Mouse (Mus musculus): ENCODE results near the gene Ppp2r1b. TPM values are rescaled to one million over a fixed set of nuclear protein-coding genes. Genes with fewer than 3 reads are reported as not detected.
A peak's percentile ranks its signal among the peaks of the same experiment; 100 is the strongest.

Gene Ppp2r1b
- polyA plus RNA-seq, 1 experiment from 2014 or later: 86.4 TPM

DNA sequence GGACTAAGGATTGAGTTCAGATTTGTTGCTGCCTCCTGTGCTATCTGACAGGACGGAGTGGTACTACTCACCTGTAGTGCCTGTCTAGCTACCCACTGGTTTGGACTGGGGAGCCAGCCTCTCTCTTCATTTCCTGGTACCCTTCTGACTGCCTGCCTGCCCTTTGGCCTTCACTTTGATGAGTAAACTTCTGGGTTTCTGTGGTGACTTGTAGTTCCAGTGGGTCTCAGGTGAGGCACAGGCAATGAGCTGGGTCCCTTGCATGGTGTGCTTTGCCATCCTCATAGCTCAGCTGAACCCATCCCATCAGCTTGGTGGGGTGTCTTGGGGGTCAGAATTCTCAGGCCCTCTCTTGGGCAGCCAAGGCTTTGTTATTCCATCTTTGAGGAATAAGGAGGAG, 41.8 kb downstream of the Ppp2r1b start:
- 100% methylated on average over 1 of the region's 1 CpGs for WGBS
- H3K4me2 ChIP-seq (ENCODE audit: low read length): no peak overlapping the region
- H3K9ac ChIP-seq (replicated peaks; ENCODE audit: low read depth, low read length): no peak overlapping the region
- H3K4me1 ChIP-seq (replicated peaks; ENCODE audit: control insufficient read depth, insufficient read depth, low read length): peaks cover 9% of the 10 kb centered on the region
- H3K36me3 ChIP-seq (ENCODE audit: control insufficient read depth, insufficient read depth): 0 out of 2 replicates have a peak, but pooled peaks cover 3% of the 10 kb centered on the region
- H3K27me3 ChIP-seq (replicated peaks; ENCODE audit: control insufficient read depth, insufficient read depth, low read length): no peaks in the 10 kb centered on the region
- H3K4me3 ChIP-seq (replicated peaks; ENCODE audit: low read length): no peak overlapping the region
- ATAC-seq: no peak
- no peaks in the 10 kb centered on the region for H3K9me3 ChIP-seq (ENCODE audit: control insufficient read depth, low read length)
- H3K27ac ChIP-seq (ENCODE audit: low read length): no peak overlapping the region

DNA sequence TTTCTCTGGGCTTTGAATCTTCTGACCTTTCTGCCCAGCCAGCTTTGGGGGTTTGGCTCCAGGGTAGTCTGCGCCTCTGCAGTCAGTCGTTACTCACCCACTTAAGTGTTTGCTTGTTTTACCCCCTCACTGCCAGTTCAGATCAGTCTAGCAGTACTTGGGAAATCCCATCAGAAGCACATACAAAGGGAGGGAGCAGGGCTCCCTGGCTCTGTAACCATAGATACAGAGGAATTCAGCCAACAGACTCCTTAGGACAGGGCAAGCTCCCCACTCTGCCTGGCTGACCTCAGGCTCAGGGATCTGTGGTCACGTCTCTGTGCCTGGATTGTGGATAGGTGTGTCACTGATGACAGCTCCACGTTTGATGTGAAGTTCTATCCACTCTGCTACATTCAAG, 42.2 kb downstream of the Ppp2r1b start:
- Histone ChIP-seq H3K4me2 (ENCODE audit: low read length) (no peak overlapping the region), H3K36me3 (ENCODE audit: control insufficient read depth, insufficient read depth) (0 out of 2 replicates have a peak, but pooled peaks cover 3% of the 10 kb centered on the region), H3K27me3 (replicated peaks; ENCODE audit: control insufficient read depth, insufficient read depth, low read length) (no peaks in the 10 kb centered on the region), H3K4me3 (replicated peaks; ENCODE audit: low read length) (no peak overlapping the region), H3K9me3 (ENCODE audit: control insufficient read depth, low read length) (no peaks in the 10 kb centered on the region), H3K4me1 (replicated peaks; ENCODE audit: control insufficient read depth, insufficient read depth, low read length) (peaks cover 9% of the 10 kb centered on the region), H3K27ac (ENCODE audit: low read length) (no peak overlapping the region), H3K9ac (replicated peaks; ENCODE audit: low read depth, low read length) (no peak overlapping the region)
- ATAC-seq: 0 out of 2 replicates have a peak, but pooled peaks have one; percentile 22
- WGBS: 31% methylated on average over 4 of the region's 4 CpGs

DNA sequence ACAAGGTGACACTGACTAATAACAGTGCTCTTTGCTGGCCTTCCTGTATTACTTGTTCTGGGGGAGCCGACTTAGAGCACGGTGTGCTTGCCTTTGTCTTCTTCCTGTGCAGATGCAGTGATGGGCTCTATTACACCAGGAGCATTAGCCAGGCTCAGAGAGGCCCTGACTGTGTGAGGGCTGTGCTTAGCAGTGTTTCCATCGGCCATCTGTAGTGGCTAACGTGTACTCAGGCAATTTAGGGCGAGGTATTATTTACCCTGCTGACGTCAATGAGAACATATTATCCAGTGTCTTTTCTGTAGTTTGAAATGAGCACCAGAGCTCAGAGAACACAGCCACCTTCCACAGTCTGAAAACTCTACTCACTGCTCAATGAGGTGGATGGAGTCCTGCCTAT, 44.1 kb downstream of the Ppp2r1b start:
- no peak overlapping the region for H3K27ac ChIP-seq (ENCODE audit: low read length)
- H3K27me3 ChIP-seq (replicated peaks; ENCODE audit: control insufficient read depth, insufficient read depth, low read length): no peaks in the 10 kb centered on the region
- no peaks in the 10 kb centered on the region for H3K9me3 ChIP-seq (ENCODE audit: control insufficient read depth, low read length)
- no peak overlapping the region for H3K9ac ChIP-seq (replicated peaks; ENCODE audit: low read depth, low read length)
- WGBS: 53% methylated on average over 6 of the region's 6 CpGs
- no peak overlapping the region for H3K4me3 ChIP-seq (replicated peaks; ENCODE audit: low read length)
- H3K4me2 ChIP-seq (ENCODE audit: low read length): no peak overlapping the region
- H3K36me3 ChIP-seq (ENCODE audit: control insufficient read depth, insufficient read depth): peaks cover under 1% of the 10 kb centered on the region; the same call in 1 of the 2 replicates
- ATAC-seq: no peak
- peaks cover 9% of the 10 kb centered on the region for H3K4me1 ChIP-seq (replicated peaks; ENCODE audit: control insufficient read depth, insufficient read depth, low read length)

DNA sequence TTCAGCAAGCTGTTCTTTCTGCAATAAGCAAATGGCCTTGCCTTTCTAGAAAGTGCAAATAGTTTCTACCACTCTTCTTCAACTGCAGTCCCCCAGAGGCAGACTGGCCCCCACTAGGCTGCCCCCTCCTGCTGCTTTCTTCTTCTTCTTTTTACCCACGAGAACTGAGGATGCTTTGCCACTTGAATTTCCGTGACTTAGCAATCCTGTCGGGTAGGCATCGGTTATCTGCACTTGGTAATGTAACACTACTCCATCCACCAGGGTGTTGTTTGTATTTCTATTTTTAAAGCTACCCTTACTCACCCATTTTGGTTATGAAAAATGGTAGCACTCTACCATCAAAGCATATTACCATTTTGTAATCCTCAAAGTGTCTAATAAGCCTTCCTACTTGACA, 44.9 kb downstream of the Ppp2r1b start:
- no peak overlapping the region for H3K9ac ChIP-seq (replicated peaks; ENCODE audit: low read depth, low read length)
- H3K27ac ChIP-seq (ENCODE audit: low read length): no peak overlapping the region
- H3K4me2 ChIP-seq (ENCODE audit: low read length): no peak overlapping the region
- H3K4me3 ChIP-seq (replicated peaks; ENCODE audit: low read length): no peak overlapping the region
- peaks cover 9% of the 10 kb centered on the region for H3K4me1 ChIP-seq (replicated peaks; ENCODE audit: control insufficient read depth, insufficient read depth, low read length)
- 86% methylated on average over 4 of the region's 4 CpGs for WGBS
- H3K9me3 ChIP-seq (ENCODE audit: control insufficient read depth, low read length): no peaks in the 10 kb centered on the region
- no peak for ATAC-seq
- peaks cover 4% of the 10 kb centered on the region; the same call in 1 of the 2 replicates for H3K36me3 ChIP-seq (ENCODE audit: control insufficient read depth, insufficient read depth)
- no peaks in the 10 kb centered on the region for H3K27me3 ChIP-seq (replicated peaks; ENCODE audit: control insufficient read depth, insufficient read depth, low read length)

DNA sequence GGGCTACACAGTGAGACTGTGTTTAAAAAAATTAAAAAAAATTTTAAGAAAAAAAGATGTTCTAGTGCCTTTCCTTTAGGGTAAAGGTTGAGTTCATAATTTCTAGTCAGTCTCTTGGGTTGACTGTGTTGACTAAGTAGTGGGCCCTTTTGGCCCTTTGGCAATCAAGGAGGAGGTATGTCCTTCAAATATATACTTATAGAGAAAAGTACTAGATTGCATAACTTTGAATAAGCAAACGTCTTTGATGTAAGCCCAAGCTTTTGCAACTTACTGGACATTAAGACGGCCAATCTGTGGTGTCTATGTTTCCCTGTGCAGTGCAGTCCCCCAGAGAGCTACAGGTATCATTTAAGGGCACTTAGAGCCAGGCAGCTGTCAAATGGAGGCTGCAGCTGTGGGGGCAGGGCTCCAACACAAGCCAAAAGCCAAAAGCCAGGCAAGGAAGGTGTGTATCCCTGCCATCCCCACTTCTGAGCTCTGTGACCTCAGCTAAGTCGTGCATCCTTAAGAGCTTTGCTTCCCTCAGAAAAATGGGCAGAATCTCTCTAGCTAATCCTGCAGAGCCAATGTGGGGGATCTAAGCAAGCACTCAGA, 45.5 kb downstream of the Ppp2r1b start:
- ATAC-seq: no peak
- H3K4me2 ChIP-seq (ENCODE audit: low read length): no peak overlapping the region
- H3K36me3 ChIP-seq (ENCODE audit: control insufficient read depth, insufficient read depth): peaks cover 8% of the 10 kb centered on the region; the same call in 1 of the 2 replicates
- no peaks in the 10 kb centered on the region for H3K27me3 ChIP-seq (replicated peaks; ENCODE audit: control insufficient read depth, insufficient read depth, low read length)
- H3K9ac ChIP-seq (replicated peaks; ENCODE audit: low read depth, low read length): no peak overlapping the region
- H3K4me1 ChIP-seq (replicated peaks; ENCODE audit: control insufficient read depth, insufficient read depth, low read length): peaks cover 2% of the 10 kb centered on the region
- H3K4me3 ChIP-seq (replicated peaks; ENCODE audit: low read length): no peak overlapping the region
- H3K27ac ChIP-seq (ENCODE audit: low read length): no peak overlapping the region
- WGBS: 89% methylated on average over 3 of the region's 3 CpGs
- H3K9me3 ChIP-seq (ENCODE audit: control insufficient read depth, low read length): no peaks in the 10 kb centered on the region

DNA sequence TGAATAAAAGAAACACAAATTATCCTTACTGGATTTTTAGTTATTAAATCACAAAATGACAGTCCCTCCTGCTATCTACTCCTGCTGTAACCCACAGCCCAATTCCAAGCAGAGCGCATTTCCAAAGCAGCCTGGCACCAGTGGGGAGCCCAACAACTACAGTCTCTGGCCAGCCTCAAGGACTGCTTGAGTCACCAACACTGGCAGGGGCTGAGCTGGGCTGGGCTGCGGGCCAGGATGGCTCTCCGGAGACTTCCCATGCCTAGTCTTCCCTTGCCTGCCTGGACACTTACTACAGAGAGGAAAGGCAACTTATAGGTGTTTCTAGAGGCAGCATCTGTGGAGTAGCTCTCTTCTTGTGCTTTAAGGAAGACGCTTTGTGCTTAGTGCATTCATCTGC, 48.6 kb downstream of the Ppp2r1b start:
- 64% methylated on average over 4 of the region's 4 CpGs for whole genome bisulfite sequencing
- H3K27ac ChIP-seq (ENCODE audit: low read length): no peak overlapping the region
- no peaks in the 10 kb centered on the region for H3K9me3 ChIP-seq (ENCODE audit: control insufficient read depth, low read length)
- H3K9ac ChIP-seq (replicated peaks; ENCODE audit: low read depth, low read length): no peak overlapping the region
- no peaks in the 10 kb centered on the region for H3K4me1 ChIP-seq (replicated peaks; ENCODE audit: control insufficient read depth, insufficient read depth, low read length)
- H3K4me3 ChIP-seq (replicated peaks; ENCODE audit: low read length): no peak overlapping the region
- peaks cover 14% of the 10 kb centered on the region; the same call in 1 of the 2 replicates for H3K36me3 ChIP-seq (ENCODE audit: control insufficient read depth, insufficient read depth)
- ATAC-seq: peak; percentile 50; the same call in 1 of the 2 replicates
- no peak overlapping the region for H3K4me2 ChIP-seq (ENCODE audit: low read length)
- H3K27me3 ChIP-seq (replicated peaks; ENCODE audit: control insufficient read depth, insufficient read depth, low read length): no peaks in the 10 kb centered on the region

DNA sequence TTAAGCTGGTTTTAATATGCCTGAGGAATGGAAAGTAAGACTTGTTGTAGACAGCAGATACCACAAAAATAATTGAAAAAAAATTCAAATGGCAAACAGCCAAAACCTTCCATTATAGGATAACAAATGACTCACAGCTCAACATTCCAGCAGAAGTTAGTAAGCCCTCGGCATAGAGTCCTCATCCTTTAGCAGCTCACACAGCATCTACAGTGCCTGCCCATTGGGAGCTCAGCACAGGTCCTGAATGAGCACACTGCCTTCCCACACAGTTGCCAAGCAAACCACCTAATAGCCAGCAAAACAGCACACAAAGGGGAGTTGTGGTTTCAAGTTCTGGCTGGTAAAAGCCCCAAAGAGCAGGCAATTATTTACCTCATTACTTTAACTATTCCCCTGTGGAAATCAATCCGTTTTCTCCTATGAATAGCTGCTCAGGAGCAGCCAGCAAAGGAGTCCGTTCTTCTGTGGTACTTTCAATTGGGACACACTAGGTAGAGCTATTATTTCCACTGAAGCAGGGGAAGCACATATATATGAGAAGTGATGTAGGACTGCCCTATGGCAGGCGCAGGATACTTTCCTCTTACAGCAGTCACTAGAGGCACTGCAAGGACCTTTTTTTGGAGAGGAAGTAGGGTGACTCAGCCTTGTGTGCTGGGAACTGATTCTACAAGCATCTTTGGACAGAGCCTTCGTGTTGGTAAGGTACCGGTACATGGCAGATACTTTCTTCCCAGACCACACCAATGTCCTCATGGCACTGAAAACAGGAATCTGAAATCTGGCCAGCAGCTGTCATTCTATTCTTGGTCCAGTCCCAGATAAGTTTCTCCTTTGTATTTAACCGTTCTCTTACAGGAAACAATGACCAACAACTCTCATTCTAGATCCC, 55.2 kb downstream of the Ppp2r1b start:
- WGBS: 31% methylated on average over 7 of the region's 7 CpGs
- Histone ChIP-seq H3K36me3 (ENCODE audit: control insufficient read depth, insufficient read depth) (peaks cover 7% of the 10 kb centered on the region; the same call in 1 of the 2 replicates), H3K4me3 (replicated peaks; ENCODE audit: low read length) (no peak overlapping the region), H3K27ac (ENCODE audit: low read length) (no peak overlapping the region), H3K27me3 (replicated peaks; ENCODE audit: control insufficient read depth, insufficient read depth, low read length) (no peaks in the 10 kb centered on the region), H3K4me1 (replicated peaks; ENCODE audit: control insufficient read depth, insufficient read depth, low read length) (peaks cover 9% of the 10 kb centered on the region), H3K9ac (replicated peaks; ENCODE audit: low read depth, low read length) (no peak overlapping the region), H3K9me3 (ENCODE audit: control insufficient read depth, low read length) (no peaks in the 10 kb centered on the region), H3K4me2 (ENCODE audit: low read length) (no peak overlapping the region)
- peak; percentile 82 for ATAC-seq

DNA sequence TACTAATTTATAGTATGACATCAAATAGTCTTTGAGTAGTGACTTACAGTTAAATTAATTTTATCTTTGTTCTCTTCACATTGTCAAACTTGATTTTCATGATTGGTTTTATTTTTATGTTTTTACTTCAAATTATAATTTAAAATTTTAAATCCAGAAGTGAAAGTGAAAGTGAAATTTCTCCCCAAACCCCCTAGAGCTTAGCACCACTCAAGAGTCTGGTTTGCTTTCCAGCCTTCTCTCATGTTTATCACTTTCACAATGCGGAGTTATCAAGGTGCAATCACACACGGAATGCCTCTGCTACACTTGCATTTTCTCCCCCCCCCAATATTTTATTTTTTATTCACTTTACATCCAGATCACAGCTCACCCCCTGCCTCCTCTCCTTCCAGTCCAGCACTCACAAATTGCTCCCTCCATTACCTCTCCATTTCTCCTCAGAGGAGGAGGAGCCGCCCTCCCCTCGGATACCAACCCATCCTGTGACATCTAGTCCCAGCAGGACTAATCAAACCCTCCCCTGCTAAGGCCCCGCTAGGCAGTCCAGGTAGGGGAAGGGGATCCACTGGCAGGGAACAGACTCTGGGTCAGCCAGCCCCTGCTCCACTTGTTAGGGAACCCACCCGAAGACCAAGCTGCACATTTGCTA, 59.2 kb downstream of the Ppp2r1b start:
- ATAC-seq: no peak

DNA sequence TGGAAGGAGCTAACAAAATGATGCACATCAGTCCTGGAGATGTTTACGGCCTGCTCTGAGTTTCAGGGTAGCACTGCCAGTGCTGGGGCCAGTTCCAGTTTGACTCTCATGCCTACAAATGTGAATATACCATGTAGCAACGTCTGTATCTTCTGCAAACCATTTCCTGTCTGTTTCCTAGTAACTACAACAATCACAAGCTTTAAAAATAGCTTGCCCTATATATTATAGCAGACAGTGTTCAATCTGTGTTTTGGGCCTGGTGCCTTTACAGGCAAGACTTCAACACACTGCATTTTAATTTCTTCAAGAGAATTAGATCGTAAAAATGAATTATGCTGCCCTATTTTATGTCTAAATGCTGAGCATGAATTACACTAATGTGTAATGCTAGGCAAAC, 60.2 kb downstream of the Ppp2r1b start:
- H3K27ac ChIP-seq (ENCODE audit: low read length): no peak overlapping the region; the same call in 1 of the 2 replicates
- H3K27me3 ChIP-seq (replicated peaks; ENCODE audit: control insufficient read depth, insufficient read depth, low read length): no peaks in the 10 kb centered on the region
- H3K4me2 ChIP-seq (ENCODE audit: low read length): no peak overlapping the region
- H3K4me3 ChIP-seq (replicated peaks; ENCODE audit: low read length): no peak overlapping the region
- H3K36me3 ChIP-seq (ENCODE audit: control insufficient read depth, insufficient read depth): no peaks in the 10 kb centered on the region
- H3K9me3 ChIP-seq (ENCODE audit: control insufficient read depth, low read length): no peaks in the 10 kb centered on the region
- no peak overlapping the region for H3K9ac ChIP-seq (replicated peaks; ENCODE audit: low read depth, low read length)
- no peak for ATAC-seq
- 84% methylated on average over 3 of the region's 3 CpGs for WGBS
- H3K4me1 ChIP-seq (replicated peaks; ENCODE audit: control insufficient read depth, insufficient read depth, low read length): peaks cover 7% of the 10 kb centered on the region

More for the DNA sequence above, 59.2 kb downstream of the Ppp2r1b start:
- Histone ChIP-seq H3K9me3 (ENCODE audit: control insufficient read depth, low read length) (no peaks in the 10 kb centered on the region), H3K9ac (replicated peaks; ENCODE audit: low read depth, low read length) (no peak overlapping the region), H3K4me3 (replicated peaks; ENCODE audit: low read length) (no peak overlapping the region), H3K4me2 (ENCODE audit: low read length) (no peak overlapping the region), H3K27ac (ENCODE audit: low read length) (no peak overlapping the region), H3K4me1 (replicated peaks; ENCODE audit: control insufficient read depth, insufficient read depth, low read length) (peaks cover 9% of the 10 kb centered on the region), H3K27me3 (replicated peaks; ENCODE audit: control insufficient read depth, insufficient read depth, low read length) (no peaks in the 10 kb centered on the region), H3K36me3 (ENCODE audit: control insufficient read depth, insufficient read depth) (no peaks in the 10 kb centered on the region)
- WGBS: 80% methylated on average over 6 of the region's 6 CpGs
